Mouse (Mus musculus) kidney, adult 2 months (tissue): ENCODE results near the gene Tanc1.

Experiments
- CTCF ChIP-seq: fragments of 200-500 bp; conservative IDR thresholded peaks from 2 replicates; pipeline ENCODE4 v1.5.1; 2011; ENCODE audit warnings: low read depth, mild to moderate bottlenecking, control low read depth, low read length, moderate library complexity, mixed read lengths; ENCODE audit not compliant: insufficient read depth, insufficient read length
- POLR2A ChIP-seq: fragments of 200-500 bp; IDR thresholded peaks from one replicate; pipeline ENCODE4 v1.6.1; 2011; ENCODE audit warnings: low read depth, low read length, control low read depth

GRCm38 (mm10) chr2:59620601-59621000, 8.8 kb downstream of the Tanc1 start:
- TF ChIP-seq CTCF (no peak), POLR2A (no peak)
